Mouse (Mus musculus): ENCODE measurements around the gene Klf16. TPM values are rescaled to one million over a fixed set of nuclear protein-coding genes. Genes with fewer than 3 reads are reported as not detected.

The Klf16 gene
- total and polyA plus RNA-seq, 2 experiments from 2014 or later = 8.6 to 16.6 TPM

GRCm38 (mm10) chr10:80596318-80596717, 19.2 kb upstream of the Klf16 start:
- Histone ChIP-seq H3K4me3 (ENCODE audit: low read length) (no peak overlapping the region), H3K27ac (no peak overlapping the region), H3K9ac (replicated peaks; ENCODE audit: low read length) (no peak overlapping the region), H3K4me1 (ENCODE audit: insufficient read depth, low read length) (no peaks in the 10 kb centered on the region), H3K36me3 (ENCODE audit: insufficient read depth, low read length) (no peaks in the 10 kb centered on the region), H3K9me3 (ENCODE audit: low read length) (no peaks in the 10 kb centered on the region), H3K4me2 (ENCODE audit: low read depth, low read length) (no peak overlapping the region), H3K27me3 (ENCODE audit: insufficient read depth, low read length) (no peaks in the 10 kb centered on the region)
- 38% methylated on average over 4 of the region's 4 CpGs for WGBS
- DNase-seq (ENCODE audit: low spot score) (no peak), ATAC-seq (no peak)
- no peak for TF ChIP-seq CTCF (IDR thresholded peaks at IDR 0.05; ENCODE audit: low read depth)

- under 1% methylated on average over 69 of the region's 73 CpGs for WGBS
- DNase-seq (ENCODE audit: low spot score) (peak; percentile 99), ATAC-seq (peak; percentile 98)
- peak within 1 kb of the TSS; percentile 93 for H3K9ac ChIP-seq (replicated peaks; ENCODE audit: low read length)
- H3K27ac ChIP-seq = peak within 1 kb of the TSS; percentile 77; the same call in 1 of the 2 replicates
- H3K4me1 ChIP-seq (ENCODE audit: insufficient read depth, low read length) = 0 out of 2 replicates have a peak, but pooled peaks cover 13% of the 10 kb centered on the region
- no peaks in the 10 kb centered on the region for H3K9me3 ChIP-seq (ENCODE audit: low read length)
- peak within 1 kb of the TSS; percentile 100 for H3K4me2 ChIP-seq (ENCODE audit: low read depth, low read length)
- no peaks in the 10 kb centered on the region for H3K36me3 ChIP-seq (ENCODE audit: insufficient read depth, low read length)
- TF ChIP-seq CTCF (IDR thresholded peaks at IDR 0.05; ENCODE audit: low read depth) = no peak
- peak within 1 kb of the TSS; percentile 98 for H3K4me3 ChIP-seq (ENCODE audit: low read length)
- no peaks in the 10 kb centered on the region for H3K27me3 ChIP-seq (ENCODE audit: insufficient read depth, low read length)
These were observed 13.0 kb upstream of the Klf16 start, which contains the start of gene Abhd17a for GRCm38 (mm10) chr10:80589879-80590854. Gene Abhd17a, minus strand, starts transcription at chr10:80590341.

GRCm38 (mm10) chr10:80589127-80589878, 12.2 kb upstream of the Klf16 start:
- TF ChIP-seq CTCF (IDR thresholded peaks at IDR 0.05; ENCODE audit: low read depth) = no peak
- 17% methylated on average over 12 of the region's 12 CpGs for WGBS
- peak overlapping the region; percentile 98 for H3K4me3 ChIP-seq (ENCODE audit: low read length)
- peak overlapping the region; percentile 93 for H3K9ac ChIP-seq (replicated peaks; ENCODE audit: low read length)
- H3K9me3 ChIP-seq (ENCODE audit: low read length) = no peaks in the 10 kb centered on the region
- DNase-seq (ENCODE audit: low spot score) (no peak), ATAC-seq (no peak)
- peak overlapping the region; percentile 100 for H3K4me2 ChIP-seq (ENCODE audit: low read depth, low read length)
- H3K36me3 ChIP-seq (ENCODE audit: insufficient read depth, low read length) = no peaks in the 10 kb centered on the region
- H3K27me3 ChIP-seq (ENCODE audit: insufficient read depth, low read length) = no peaks in the 10 kb centered on the region
- peak overlapping the region; percentile 77; the same call in 1 of the 2 replicates for H3K27ac ChIP-seq
- 0 out of 2 replicates have a peak, but pooled peaks cover 13% of the 10 kb centered on the region for H3K4me1 ChIP-seq (ENCODE audit: insufficient read depth, low read length)

GRCm38 (mm10) chr10:80587305-80587657, 10.2 kb upstream of the Klf16 start:
- no peaks in the 10 kb centered on the region for H3K27me3 ChIP-seq (ENCODE audit: insufficient read depth, low read length)
- no peak for DNase-seq (ENCODE audit: low spot score)
- no peaks in the 10 kb centered on the region for H3K36me3 ChIP-seq (ENCODE audit: insufficient read depth, low read length)
- no peak overlapping the region; the same call in 1 of the 2 replicates for H3K27ac ChIP-seq
- 17% methylated on average over 3 of the region's 4 CpGs for WGBS
- no peaks in the 10 kb centered on the region for H3K9me3 ChIP-seq (ENCODE audit: low read length)
- no peak overlapping the region for H3K4me2 ChIP-seq (ENCODE audit: low read depth, low read length)
- H3K9ac ChIP-seq (replicated peaks; ENCODE audit: low read length) = 0 out of 2 replicates have a peak overlapping the region, but pooled peaks have one; percentile 22
- 0 out of 2 replicates have a peak, but pooled peaks cover 13% of the 10 kb centered on the region for H3K4me1 ChIP-seq (ENCODE audit: insufficient read depth, low read length)
- ATAC-seq = no peak
- no peak overlapping the region for H3K4me3 ChIP-seq (ENCODE audit: low read length)
- TF ChIP-seq CTCF (IDR thresholded peaks at IDR 0.05; ENCODE audit: low read depth) = no peak

- Histone ChIP-seq H3K27me3 (ENCODE audit: insufficient read depth, low read length) (no peaks in the 10 kb centered on the region), H3K4me2 (ENCODE audit: low read depth, low read length) (0 out of 2 replicates have a peak overlapping the region, but pooled peaks have one; percentile 7), H3K36me3 (ENCODE audit: insufficient read depth, low read length) (no peaks in the 10 kb centered on the region), H3K27ac (no peak overlapping the region; the same call in 1 of the 2 replicates), H3K9me3 (ENCODE audit: low read length) (no peaks in the 10 kb centered on the region), H3K4me1 (ENCODE audit: insufficient read depth, low read length) (0 out of 2 replicates have a peak, but pooled peaks cover 13% of the 10 kb centered on the region), H3K9ac (replicated peaks; ENCODE audit: low read length) (0 out of 2 replicates have a peak overlapping the region, but pooled peaks have one; percentile 22), H3K4me3 (ENCODE audit: low read length) (no peak overlapping the region)
- 94% methylated on average over 51 of the region's 51 CpGs for WGBS
- no peak for ATAC-seq
- DNase-seq (ENCODE audit: low spot score) = no peak
- TF ChIP-seq CTCF (IDR thresholded peaks at IDR 0.05; ENCODE audit: low read depth) = no peak
These were observed 9.5 kb upstream of the Klf16 start for GRCm38 (mm10) chr10:80586407-80587304.
